Mouse (Mus musculus) layer of hippocampus, postnatal 36 days (tissue): ENCODE measurements around the gene Oaf. TPM values are rescaled to one million over a fixed set of nuclear protein-coding genes. Genes with fewer than 3 reads are reported as not detected.

Experiments
- DNase-seq, 2 experiments: peaks; one replicate each; pipeline ENCODE4 v3.0.0; 2022
- total RNA-seq, 2 experiments: library from RNA; stranded (reverse); gene quantifications; 2 replicates each; pipeline ENCODE4 v1.2.3; 2021

Oaf gene
- total RNA-seq = 10 to 100 TPM; 13.1 to 17.7 TPM

- peak; percentile 70 to 73 for DNase-seq
These were observed at the start of gene Oaf for GRCm38 (mm10) chr9:43239712-43240593. Gene Oaf (minus strand): TSS chr9:43239911.

- peak; percentile 59 to 77 for DNase-seq
These were observed 47.2 kb upstream of the Oaf start for GRCm38 (mm10) chr9:43286870-43287269.

GRCm38 (mm10) chr9:43285281-43285680 lies 45.6 kb upstream of the Oaf start:
- DNase-seq = no peak

GRCm38 (mm10) chr9:43284284-43284683 lies 44.6 kb upstream of the Oaf start:
- DNase-seq = peak; percentile 77 to 82

- no peak for DNase-seq
These were observed 34.0 kb upstream of the Oaf start for GRCm38 (mm10) chr9:43273735-43274134.

- DNase-seq = no peak
These were observed 32.2 kb upstream of the Oaf start for GRCm38 (mm10) chr9:43271761-43272518.

- DNase-seq = peak; percentile 48 to 60
These were observed 31.1 kb upstream of the Oaf start for GRCm38 (mm10) chr9:43270723-43271252.

GRCm38 (mm10) chr9:43269166-43269565 lies 29.5 kb upstream of the Oaf start:
- DNase-seq = peak in 1 of 2 experiments; percentile 50

- DNase-seq = no peak
These were observed 27.6 kb upstream of the Oaf start for GRCm38 (mm10) chr9:43267357-43267756.

- no peak for DNase-seq
These were observed 25.5 kb upstream of the Oaf start for GRCm38 (mm10) chr9:43265194-43265593.

- DNase-seq = no peak
These were observed 24.3 kb upstream of the Oaf start for GRCm38 (mm10) chr9:43263946-43264451.

- no peak for DNase-seq
These were observed 23.3 kb upstream of the Oaf start for GRCm38 (mm10) chr9:43262811-43263550.

GRCm38 (mm10) chr9:43262390-43262789 lies 22.7 kb upstream of the Oaf start:
- DNase-seq = no peak

GRCm38 (mm10) chr9:43261941-43262340 lies 22.2 kb upstream of the Oaf start:
- no peak for DNase-seq

- DNase-seq = no peak
These were observed 21.6 kb upstream of the Oaf start for GRCm38 (mm10) chr9:43261124-43261907.

GRCm38 (mm10) chr9:43260661-43261060 lies 20.9 kb upstream of the Oaf start:
- DNase-seq = no peak

GRCm38 (mm10) chr9:43253271-43253681 lies 13.6 kb upstream of the Oaf start:
- no peak for DNase-seq

- DNase-seq = no peak
These were observed 13.1 kb upstream of the Oaf start for GRCm38 (mm10) chr9:43252790-43253189.

GRCm38 (mm10) chr9:43251786-43252185 lies 12.1 kb upstream of the Oaf start:
- no peak for DNase-seq

GRCm38 (mm10) chr9:43246738-43247180 lies 7.0 kb upstream of the Oaf start:
- no peak for DNase-seq
